In the genomic region with DNA sequence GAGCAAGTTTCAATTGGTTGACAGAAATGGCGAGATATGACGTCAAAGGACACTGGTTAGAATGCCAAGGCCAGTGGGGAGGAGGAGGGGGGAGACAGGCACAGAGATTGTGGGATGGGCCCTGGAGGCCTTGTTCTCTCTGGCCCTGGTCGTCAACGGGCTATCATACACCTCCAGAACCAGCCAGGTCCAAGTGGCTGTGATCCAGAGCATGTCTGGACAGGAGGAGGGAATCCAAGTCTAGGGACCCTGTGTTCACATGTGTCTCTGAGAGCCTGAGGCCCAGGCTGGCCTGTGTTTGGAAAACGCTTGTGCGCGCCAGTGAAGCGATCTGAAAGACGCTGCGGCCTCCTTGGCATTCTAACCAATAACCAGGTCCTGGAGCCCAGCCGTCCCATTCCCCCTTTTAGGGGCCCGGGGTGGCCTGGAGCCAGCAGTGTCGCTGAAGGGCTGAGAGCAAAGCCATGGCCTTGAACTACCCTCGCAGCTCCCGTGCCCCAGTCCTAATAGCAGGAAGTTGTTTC, we compare ENCODE assay signal across 8 mouse cellular contexts.
A peak's percentile ranks its signal among the peaks of the same experiment; 100 is the strongest.
DNase-seq lines count a peak whose midpoint lies in the region; ATAC-seq and TF ChIP-seq lines count a peak whose summit lies in the region.

No protein-coding gene starts in this region.

- H3K27ac ChIP-seq in forebrain, embryonic 14.5 days (ENCODE audit: low read depth, low read length), result peak overlapping the region; percentile 99
- H3K27ac ChIP-seq in heart, postnatal 0 days (ENCODE audit: low read depth), result peak overlapping the region; percentile 100
- H3K27ac ChIP-seq in lung, embryonic 16.5 days (ENCODE audit: low read length), result peak overlapping the region; percentile 100

- peaks cover 35% of the 10 kb centered on the region for H3K4me1 ChIP-seq in forebrain, embryonic 14.5 days (ENCODE audit: control insufficient read depth, insufficient read depth, low read length)
- H3K4me1 ChIP-seq in heart, postnatal 0 days (ENCODE audit: control insufficient read depth, insufficient read depth), result peaks cover 33% of the 10 kb centered on the region
- H3K4me1 ChIP-seq in lung, embryonic 16.5 days (replicated peaks; ENCODE audit: control insufficient read depth, insufficient read depth, low read length), result peaks cover 32% of the 10 kb centered on the region

- peaks cover 4% of the 10 kb centered on the region for H3K27me3 ChIP-seq in forebrain, embryonic 14.5 days (replicated peaks; ENCODE audit: control insufficient read depth, insufficient read depth, low read length)
- H3K27me3 ChIP-seq in heart, postnatal 0 days (ENCODE audit: control insufficient read depth, insufficient read depth, low read length), result no peaks in the 10 kb centered on the region
- no peaks in the 10 kb centered on the region for H3K27me3 ChIP-seq in lung, embryonic 16.5 days (ENCODE audit: control insufficient read depth, insufficient read depth, low read depth, low read length)

- WGBS in forebrain, embryonic 14.5 days, result 8% methylated on average over 15 of the region's 15 CpGs
- whole genome bisulfite sequencing in heart, postnatal 0 days, result 9% methylated on average over 15 of the region's 15 CpGs
- 9% methylated on average over 15 of the region's 15 CpGs for WGBS in lung, embryonic 16.5 days

- DNase-seq in NIH3T3 (ENCODE audit: low read depth), result peak; percentile 97
- peak; percentile 83 for DNase-seq in brain, embryonic 18.5 days (ENCODE audit: low read depth, low spot score)
- peak; percentile 89 for DNase-seq in forebrain, embryonic 14.5 days (ENCODE audit: low spot score)
- peak; percentile 71 for DNase-seq in heart, postnatal 0 days (ENCODE audit: low spot score)
- peak; percentile 74 to 86 for DNase-seq in layer of hippocampus, adult 18-20 months (ENCODE audit: low spot score in 2 of 2)
- DNase-seq in right cerebral cortex, postnatal 10 days (ENCODE audit: low spot score in 2 of 2), result peak; percentile 89 to 91

- peak overlapping the region; percentile 85 for H3K4me2 ChIP-seq in forebrain, embryonic 14.5 days (ENCODE audit: low read length)
- H3K4me2 ChIP-seq in heart, postnatal 0 days (ENCODE audit: low read depth, low read length), result peak overlapping the region; percentile 64
- peak overlapping the region; percentile 86 for H3K4me2 ChIP-seq in lung, embryonic 16.5 days (ENCODE audit: low read depth, low read length)

- peaks cover 6% of the 10 kb centered on the region; the same call in 1 of the 2 replicates for H3K36me3 ChIP-seq in forebrain, embryonic 14.5 days (ENCODE audit: control insufficient read depth, insufficient read depth, low read length)
- H3K36me3 ChIP-seq in heart, postnatal 0 days (replicated peaks; ENCODE audit: control insufficient read depth, insufficient read depth, low read length), result no peaks in the 10 kb centered on the region
- peaks cover 5% of the 10 kb centered on the region; the same call in 1 of the 2 replicates for H3K36me3 ChIP-seq in lung, embryonic 16.5 days (ENCODE audit: control insufficient read depth, insufficient read depth, low read length)

- peak overlapping the region; percentile 100 for H3K9ac ChIP-seq in forebrain, embryonic 14.5 days (ENCODE audit: low read length)
- H3K9ac ChIP-seq in heart, postnatal 0 days (replicated peaks; ENCODE audit: low read depth, low read length), result peak overlapping the region; percentile 98
- peak overlapping the region; percentile 100 for H3K9ac ChIP-seq in lung, embryonic 16.5 days (ENCODE audit: low read length)

- no peak for TF ChIP-seq EP300 in heart, postnatal 0 days (IDR thresholded peaks at IDR 0.05; ENCODE audit: low read depth)

- H3K4me3 ChIP-seq in forebrain, embryonic 14.5 days (ENCODE audit: low read depth, low read length), result peak overlapping the region; percentile 93
- H3K4me3 ChIP-seq in heart, postnatal 0 days (ENCODE audit: low read depth, low read length), result peak overlapping the region; percentile 84
- H3K4me3 ChIP-seq in lung, embryonic 16.5 days (ENCODE audit: low read length), result peak overlapping the region; percentile 98

- TF ChIP-seq CTCF in heart, postnatal 0 days (IDR thresholded peaks at IDR 0.05; ENCODE audit: low read depth), result no peak

- H3K9me3 ChIP-seq in forebrain, embryonic 14.5 days (replicated peaks; ENCODE audit: control insufficient read depth, low read length), result no peaks in the 10 kb centered on the region
- H3K9me3 ChIP-seq in heart, postnatal 0 days (replicated peaks; ENCODE audit: control insufficient read depth, low read length), result no peaks in the 10 kb centered on the region
- no peaks in the 10 kb centered on the region for H3K9me3 ChIP-seq in lung, embryonic 16.5 days (ENCODE audit: control insufficient read depth, low read length)

- ATAC-seq in forebrain, embryonic 14.5 days, result peak; percentile 41
- ATAC-seq in heart, postnatal 0 days (ENCODE audit: insufficient read depth, low read depth), result peak; percentile 57
- ATAC-seq in lung, embryonic 16.5 days (ENCODE audit: low read depth), result peak; percentile 47
- ATAC-seq in CD4-positive, CD25-positive, alpha-beta regulatory T cell, adult 4 months, result no peak
